Mouse (Mus musculus) bone marrow macrophage, adult 2 months (primary cell): ENCODE data around the gene Bcas2.

Experiments
- CTCF ChIP-seq: IDR thresholded peaks from 2 replicates; pipeline ENCODE4 v1.5.1; 2012; ENCODE audit warnings: low read depth, mild to moderate bottlenecking, low read length, moderate library complexity
- POLR2A ChIP-seq: IDR thresholded peaks from 2 replicates; pipeline ENCODE4 v1.6.1; 2012; ENCODE audit warnings: mild to moderate bottlenecking, low read depth, low read length, borderline replicate concordance

DNA sequence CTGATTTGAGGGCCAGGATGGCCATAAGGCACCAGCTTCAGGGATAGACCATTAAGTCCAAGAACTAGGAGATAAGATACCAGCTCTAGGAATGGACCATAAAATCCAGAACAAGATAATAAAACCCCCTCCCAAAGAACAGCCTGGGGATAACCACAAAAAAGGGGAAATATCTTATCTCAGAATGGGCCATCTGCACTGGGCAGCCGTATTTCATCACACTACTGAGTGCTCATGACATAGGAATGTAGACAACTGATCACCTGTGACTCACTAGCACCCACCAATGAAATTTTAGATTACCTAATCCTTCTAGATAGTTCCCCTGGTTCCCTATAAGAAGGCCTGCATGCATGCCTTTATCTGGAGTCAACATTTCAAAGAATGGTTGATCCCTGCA lies 40.7 kb downstream of the Bcas2 start:
- TF ChIP-seq CTCF (no peak), POLR2A (no peak)
